Mouse (Mus musculus) left cerebral cortex, adult 18-20 months (tissue): ENCODE data around the gene Mcm2. TPM values are rescaled to one million over a fixed set of nuclear protein-coding genes. Genes with fewer than 3 reads are reported as not detected.

ENCODE experiments used
- DNase-seq, 2 experiments: peaks; one replicate each; pipeline ENCODE4 v3.0.0; 2021 to 2022; ENCODE audit warnings: low spot score in 2 of 2, mixed read lengths in 1 of 2
- total RNA-seq, 2 experiments: library from RNA; stranded (reverse); gene quantifications; 2 replicates each; pipeline ENCODE4 v1.2.3; 2021

The Mcm2 gene
- total RNA-seq, 2 experiments from 2014 or later = 3.7 to 6.8 TPM

DNA sequence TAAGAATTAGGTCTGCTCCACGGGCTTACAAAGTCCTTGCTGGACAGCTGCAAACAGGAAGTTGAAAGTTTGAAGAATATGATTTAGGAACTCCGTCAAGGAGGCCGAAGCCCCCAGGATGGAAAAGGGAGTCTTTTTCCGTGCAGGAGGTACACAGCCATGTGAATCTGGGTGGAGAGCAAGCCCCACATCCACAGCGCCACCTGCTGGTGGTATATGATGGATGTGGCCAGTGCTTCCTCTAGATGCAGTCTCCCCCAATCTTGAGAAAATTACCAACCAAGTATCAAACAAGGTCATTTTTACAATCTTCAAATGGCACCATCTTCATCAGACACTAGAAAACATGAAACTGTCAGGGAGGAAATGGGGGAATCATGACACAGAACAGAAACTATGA, 5.0 kb downstream of the Mcm2 start:
- DNase-seq = peak; percentile 73 to 83

DNA sequence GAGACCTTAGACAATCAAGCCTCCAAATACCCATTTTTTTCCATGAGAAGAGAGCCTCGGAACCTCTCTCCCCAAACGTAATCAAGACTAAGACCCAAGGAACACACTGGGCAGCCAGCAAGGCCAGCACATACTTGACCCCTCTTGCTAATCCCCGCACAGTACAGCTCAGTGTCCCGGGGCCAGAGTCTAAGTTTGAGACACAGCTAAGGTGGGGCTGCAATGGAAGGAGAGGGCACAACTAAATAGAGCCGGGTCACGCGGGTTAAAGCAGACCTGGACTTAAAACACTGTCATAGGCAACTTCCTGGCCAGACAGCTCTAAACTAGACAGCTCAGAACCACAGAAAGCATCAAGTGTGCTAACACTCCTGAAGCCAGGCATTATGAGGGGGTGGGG, 7.7 kb downstream of the Mcm2 start:
- DNase-seq = no peak

DNA sequence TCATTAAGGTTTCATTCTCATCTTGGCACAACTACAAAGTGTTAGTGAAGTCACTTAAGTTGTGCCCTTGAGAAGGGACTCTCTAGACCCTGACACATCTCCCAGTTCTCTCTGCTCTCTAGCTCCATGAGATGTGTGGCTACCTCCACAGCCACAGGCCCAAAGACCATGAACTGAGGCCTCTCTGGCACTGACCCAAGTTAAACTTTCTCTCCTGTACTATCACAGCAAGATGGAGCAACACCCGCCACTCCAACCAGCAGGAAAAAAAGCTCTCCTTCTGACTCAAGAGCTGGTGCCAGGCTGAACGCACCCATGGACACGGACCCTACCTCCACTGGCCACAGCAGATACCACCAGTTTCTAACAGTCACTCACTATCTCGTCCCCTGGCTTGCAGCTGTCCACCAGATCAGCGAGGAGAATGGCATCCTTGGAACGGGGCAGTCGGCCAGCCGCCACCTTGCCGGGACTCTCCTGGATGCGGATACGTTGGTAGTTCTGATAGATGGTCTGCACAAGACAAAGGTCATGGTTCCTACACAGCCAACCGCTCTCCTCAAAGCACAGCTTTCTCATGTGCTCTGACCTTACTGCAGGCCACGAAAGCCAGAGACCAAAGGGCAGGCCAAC, 9.1 kb downstream of the Mcm2 start:
- no peak for DNase-seq

DNA sequence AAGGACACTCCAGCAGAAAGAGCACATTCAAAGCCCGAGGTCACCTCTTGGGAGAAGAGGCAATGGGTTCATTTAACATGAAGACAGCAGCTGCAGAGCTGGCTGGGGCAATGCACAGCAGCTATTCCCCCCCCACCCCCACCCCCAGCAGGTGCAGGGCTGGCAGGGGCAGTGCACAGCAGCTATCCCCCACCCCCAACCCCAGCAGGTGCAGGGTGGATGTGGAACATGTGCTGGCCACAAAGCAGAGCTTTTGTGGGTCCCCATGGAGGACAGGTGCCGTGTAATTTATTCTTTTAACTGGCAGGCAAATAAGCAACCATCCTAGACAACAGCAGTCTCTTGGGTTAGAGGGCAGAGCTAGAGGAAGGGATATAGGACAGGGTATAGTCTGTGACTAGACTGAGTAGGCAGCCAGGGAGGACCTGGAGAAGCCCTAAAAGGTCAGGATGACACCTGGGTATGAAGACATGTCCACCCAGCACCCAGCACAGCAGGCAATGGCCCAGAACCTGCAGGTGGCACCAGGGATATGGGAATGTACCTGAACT, 12.1 kb downstream of the Mcm2 start:
- DNase-seq = no peak

DNA sequence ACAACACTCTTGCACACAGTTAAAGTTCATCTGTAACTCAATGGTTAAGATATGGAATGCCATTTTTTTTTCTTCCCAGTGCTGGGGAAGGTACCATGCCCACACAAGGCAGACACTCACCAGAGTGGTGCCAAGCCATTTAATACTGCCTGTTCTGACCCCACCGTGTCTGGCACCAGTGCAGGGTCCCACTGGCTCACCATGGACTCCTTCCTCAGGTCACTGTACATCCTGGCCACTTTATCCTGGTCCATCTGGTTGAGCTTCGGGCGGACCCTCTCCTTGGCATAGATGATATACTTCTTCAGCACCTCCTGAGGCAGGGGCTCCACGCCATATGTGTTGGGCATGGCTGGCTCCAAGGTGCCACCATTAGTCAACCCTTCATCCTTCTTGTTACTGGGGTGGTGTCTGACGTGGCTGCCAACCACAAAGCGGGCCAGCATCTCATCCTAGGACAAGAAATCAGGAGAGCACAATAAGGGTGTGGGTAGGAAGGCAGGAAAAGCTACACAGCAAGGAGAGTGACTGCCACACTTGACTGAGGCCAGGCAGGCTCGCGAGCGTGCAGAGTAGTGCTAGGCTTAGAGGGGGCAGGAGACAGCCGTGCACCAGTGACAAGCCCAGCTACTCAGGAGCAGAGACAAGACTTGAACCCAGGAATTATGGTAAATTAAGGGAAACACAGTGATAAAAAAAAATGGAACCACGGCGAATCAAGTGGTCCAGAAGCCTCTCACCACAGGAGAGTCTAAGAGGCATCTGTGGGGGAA, 12.8 kb downstream of the Mcm2 start:
- no peak for DNase-seq

DNA sequence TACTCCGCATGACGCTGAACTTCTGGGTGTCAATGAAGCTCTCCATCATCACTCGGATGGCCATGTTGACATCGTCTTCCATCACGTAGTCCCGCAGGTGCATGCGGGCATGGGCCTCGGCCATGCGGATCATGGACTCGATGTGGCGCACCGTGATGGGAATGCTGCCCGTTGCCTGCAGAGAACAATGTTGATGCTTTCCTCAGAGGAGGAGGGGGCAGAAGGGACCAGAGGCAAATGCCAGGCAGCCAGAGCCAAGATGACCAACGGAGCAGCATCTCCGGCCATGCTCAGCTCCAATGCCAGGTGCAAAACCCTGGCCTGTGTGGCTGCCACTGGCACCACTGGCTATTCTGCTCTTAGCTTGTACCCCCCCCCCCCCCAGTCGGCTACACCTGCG, 13.9 kb downstream of the Mcm2 start:
- DNase-seq = no peak

DNA sequence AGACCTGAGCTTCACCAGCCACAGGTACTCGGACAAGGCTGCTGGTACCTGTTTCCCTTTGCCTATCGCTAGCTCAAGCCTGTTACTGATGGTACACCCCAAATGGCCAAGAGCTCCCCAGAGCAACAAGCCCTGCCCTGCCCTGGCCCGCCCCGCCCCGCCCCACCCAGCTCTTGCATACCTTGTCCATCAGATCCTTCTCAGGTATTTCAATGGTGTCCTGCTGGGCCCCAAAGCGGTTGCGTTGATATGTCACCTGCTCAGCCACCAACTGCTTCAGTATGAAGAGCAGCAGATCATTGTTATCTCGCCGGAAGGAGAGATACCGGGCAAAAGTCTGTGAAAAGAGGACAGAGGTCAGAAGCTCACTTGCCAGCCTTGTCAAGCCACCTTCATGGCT, 14.4 kb downstream of the Mcm2 start:
- no peak for DNase-seq

DNA sequence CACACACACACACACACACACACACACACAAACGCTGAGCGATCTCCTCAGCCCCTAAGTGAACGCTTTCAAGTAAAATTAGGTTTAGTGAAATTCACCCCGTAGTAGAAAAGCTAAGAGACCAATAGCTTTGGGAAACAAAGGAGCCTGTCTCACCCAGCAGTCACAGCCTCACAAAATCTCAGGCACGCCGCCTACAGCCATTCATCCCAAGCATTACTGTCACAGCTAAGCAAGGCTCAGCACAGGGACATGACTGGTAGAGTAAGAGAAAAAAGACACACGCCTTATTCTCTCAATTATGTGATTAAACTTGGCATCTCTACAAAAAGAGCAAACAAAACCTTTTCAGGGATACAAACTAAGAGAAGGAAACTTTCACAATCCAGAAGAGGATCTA, 17.2 kb downstream of the Mcm2 start:
- DNase-seq = no peak

DNA sequence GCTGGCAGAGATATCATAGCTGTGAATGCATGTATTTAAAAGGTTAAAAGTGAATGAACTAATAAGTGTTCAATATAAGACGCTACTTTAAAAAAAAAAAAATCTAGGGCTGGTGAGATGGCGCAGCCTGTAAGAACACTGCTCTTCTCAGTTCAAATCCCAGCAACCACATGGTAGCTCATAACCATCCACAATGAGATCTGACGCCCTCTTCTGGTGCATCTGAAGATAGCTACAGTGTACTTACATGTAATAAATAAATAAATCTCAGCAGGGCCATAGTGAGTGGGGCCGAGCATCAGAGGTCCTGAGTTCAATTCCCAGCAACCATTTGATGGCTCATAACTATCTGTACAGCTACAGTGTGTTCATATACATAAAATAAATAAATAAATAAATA, 19.1 kb downstream of the Mcm2 start:
- DNase-seq = no peak

DNA sequence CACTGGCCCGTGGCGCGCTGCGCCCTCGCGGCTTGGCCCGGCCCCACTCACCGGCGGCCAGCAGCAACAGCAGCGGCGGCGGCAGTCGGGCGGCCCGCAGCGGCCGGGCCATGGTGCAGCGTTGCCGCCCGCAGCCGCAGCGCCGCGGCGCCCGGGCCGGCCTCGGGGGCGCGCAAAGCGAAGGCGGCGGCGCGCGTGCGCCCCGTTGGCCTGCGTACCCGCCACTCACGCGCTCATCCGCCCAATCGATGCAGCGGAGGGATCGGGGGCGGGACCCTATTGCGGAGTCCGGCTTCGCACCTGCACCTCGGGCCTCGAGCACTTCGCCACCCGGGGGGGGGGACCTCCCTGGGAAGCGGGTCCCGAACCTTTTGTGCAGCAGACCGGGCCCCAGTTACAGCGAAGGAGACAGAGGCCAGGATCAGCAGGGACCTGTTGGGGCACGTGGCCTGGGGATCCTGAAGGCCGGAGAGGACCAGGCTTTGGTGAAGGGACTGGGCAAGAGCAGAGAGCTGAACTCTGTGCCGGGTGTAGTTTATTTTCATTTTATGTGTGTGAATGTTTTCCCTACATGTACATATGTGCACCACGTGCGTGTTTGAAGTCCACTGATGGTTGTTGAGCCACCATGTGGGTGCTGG, 23.6 kb downstream of the Mcm2 start, which contains the start of gene Podxl2:
Gene Podxl2, minus strand, starts transcription at position 177 of the 641 bp plus-strand sequence.
- peak; percentile 82 to 85 for DNase-seq

DNA sequence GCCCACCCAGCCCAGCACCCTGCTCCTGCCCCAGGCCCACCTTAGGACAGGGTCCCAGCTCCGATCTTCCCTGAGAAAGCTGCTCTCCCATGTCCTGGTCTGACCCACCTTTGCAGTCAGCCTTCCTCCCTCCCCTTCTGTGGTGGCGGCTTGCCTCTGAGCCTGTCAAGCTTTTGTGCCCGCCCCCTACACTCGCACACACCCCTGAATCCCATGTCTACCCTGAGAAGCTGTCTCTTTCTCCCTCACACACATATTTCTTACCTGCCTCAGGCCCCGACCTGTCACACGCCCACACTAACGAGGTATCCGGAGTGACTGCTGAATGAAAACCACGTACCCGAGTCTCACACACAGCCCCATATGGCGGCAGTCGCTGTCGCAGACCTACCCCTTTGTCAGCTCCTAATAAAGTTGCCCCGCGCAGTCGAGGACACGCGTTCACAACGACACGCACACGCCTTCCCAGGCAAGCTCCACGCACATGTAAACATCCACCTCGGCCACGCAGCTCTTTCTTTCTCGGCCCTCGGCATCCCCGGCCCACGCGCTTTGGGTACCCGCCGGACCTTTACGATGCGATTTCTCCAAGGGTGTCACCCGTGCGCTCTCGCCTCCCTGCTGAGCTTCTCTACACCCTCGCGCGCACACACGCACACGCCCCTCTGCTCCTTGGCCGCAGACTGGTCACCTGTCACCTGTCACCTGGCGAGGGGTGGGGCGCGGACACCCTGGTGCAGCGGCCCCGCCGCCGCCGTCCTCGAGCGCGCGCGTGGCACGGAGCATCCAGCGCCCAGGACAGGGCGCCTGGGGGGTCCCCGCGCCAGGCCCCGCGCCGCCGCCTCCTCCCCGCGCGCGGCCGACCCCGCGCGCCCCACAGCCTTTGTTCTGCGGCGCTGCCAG, 24.4 kb downstream of the Mcm2 start:
- peak; percentile 38 to 54 for DNase-seq

DNA sequence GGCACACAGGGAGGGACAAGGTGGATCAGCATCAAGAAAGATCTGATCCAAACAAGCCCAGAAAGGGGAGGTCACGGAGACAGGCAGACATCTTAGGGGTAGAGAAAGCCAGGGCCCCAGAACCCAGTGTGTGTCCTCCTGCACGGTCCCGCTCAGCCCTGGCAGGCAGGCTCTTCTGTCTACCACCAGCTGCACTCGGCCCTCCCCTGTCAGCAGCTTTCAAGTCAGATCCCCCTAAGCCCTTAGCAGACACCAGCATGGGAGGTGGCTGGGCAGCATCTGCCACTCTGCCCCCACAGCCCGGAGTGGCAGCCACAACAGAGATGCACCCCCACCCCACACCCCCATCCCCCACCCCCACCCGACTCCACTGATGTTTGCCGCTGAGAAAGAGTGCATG, 25.8 kb downstream of the Mcm2 start:
- DNase-seq = no peak

DNA sequence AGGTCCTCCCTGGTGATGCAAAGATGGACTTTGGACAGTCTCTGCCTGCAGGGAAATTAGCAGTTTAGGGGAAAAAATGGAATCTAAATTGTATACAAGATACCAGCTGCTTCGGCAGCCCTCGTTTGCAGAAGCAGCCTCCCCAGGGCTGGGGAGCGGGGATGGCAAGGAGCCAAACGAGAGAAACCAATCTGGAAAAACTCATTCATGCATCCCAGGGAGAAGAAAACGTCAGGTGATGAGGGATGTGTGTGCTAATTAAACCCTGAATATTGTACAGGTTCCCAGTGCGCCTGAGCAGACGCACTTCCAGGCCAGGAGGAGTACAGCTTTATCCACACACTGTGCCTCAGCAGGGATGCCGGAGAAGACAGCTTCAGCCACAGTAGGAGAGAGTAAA, 27.0 kb downstream of the Mcm2 start:
- peak; percentile 45 to 52 for DNase-seq

DNA sequence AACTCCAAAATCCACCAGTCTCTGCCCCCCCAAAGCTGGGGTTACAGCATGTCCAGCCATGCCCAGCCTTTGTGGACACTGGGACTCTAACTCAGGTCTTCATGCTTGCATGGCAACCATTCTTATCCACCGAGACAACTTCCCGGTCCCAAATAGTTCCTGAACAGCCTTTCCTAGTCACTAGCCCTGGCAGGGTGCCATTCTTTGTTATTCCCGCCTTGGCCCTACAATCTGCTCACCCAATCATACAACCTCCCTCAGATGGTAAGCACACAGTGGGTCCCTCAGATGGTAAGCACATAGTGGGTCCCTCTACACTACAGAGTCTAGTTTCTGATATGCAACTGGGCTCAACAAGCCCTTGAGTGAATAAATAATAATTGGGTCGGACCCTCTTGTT, 28.0 kb downstream of the Mcm2 start:
- DNase-seq = no peak

DNA sequence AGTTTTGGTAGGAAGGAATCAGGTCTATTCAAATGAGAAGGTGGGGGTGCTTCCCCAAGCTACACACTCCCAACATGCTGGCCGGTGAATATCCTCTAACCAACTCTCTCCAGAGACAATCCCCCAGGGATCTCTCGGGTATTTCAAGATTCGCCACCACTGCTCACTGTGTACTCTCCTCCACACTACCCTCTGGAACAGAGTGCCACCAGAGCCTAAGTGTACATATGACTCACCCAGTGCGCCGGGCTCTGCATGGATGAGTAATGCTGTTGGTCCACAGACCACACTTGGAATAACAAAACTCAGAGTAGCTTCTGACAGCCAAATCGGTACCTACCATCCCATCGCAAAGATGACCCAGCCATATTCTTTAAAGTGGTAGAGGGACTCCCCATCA, 29.1 kb downstream of the Mcm2 start:
- DNase-seq = peak; percentile 39 to 62

DNA sequence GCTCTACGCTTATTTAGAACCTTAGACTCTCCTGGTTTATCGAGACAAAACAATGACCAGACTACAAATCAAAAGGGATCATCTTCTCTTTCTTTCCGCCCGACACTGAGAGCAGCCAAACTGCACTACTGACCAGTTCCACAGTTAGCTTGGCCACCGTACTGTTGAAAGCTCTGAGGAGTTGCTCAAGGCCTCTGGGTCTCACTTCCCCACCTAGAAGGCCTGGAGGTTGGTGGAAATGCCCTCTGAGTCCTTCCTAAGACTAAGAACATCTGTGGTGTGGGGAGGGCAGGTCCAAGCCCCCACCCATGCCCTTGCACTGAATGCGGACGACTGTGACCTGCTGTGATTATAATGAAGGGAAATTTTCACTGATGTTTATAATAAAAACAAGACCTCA, 32.9 kb downstream of the Mcm2 start:
- no peak for DNase-seq

DNA sequence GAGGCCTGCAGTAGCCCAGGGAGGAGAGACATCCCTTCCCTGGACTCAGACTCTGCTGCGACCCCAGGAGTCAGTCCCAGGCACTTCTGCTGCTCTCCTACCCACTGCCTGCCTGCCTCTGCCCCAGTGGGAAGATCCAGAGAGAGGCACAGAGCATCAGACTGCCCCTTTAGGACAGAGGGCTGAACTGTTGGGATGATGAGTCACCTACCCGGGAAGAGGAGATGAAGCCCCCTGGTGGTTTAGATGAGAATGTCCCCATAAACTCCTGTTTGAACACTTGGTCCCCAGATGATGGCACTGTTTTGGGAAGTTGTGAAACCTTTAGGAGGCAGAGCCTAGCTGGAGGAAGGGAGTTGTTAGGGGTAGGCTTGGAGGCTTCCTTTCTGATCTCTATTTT, 37.7 kb downstream of the Mcm2 start:
- no peak for DNase-seq

DNA sequence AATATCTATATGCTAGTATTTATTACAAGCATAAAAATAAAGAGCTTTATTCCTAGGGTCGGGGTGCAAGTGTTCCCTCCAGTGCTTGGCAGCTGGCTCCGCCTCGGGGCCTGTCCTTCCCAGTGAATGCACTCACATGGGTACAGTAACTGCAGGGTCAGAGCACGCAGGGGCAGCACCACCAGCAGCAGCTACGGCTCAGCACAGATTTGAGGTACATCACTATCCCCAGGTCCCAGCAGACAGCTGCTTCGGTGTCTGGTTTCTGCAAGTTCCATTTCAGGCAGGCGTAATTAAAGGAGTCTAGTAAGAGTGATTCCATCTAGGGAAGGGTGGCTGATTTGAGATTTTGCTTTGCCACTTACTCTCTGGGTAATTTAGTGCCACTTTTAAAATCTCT, 40.2 kb downstream of the Mcm2 start:
- no peak for DNase-seq

DNA sequence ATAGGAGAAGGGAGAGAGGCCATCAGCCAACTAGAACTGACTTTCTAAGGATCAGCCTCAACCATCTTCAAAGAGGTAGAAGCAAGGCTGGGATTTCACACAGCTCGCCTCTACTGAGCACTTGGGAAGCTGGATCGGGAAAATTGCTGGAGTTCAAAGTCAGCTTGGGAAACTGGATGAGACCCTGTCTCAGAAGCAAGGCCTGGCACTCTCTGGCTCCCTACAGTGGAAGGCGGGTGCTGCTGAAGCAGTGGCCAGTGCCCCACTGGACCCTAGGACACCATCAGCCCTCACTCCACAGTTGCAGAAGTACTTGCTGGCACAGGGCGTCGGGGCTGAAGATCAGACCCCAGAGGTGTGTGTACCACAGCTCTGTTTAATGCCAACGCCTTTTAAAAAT, 40.8 kb downstream of the Mcm2 start:
- DNase-seq = no peak

DNA sequence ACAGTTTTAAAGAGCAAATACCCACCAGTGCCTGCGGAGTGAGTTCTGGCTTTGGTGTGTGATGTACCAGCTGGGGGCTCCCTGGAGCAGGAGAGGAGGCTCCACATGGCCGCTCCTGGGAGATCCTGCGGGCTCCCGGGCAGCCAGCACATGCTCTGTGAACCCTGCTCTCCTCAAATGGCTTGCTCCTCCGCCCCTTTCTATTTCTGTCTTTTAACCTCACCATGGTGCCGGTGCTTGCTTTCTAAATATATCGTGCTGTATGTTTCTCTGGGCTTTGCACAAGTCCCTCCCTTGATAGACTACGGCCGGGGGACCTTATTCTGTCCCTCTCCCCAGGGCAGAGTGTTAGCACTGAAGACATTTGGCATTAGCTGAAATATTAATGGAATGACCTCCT, 41.3 kb downstream of the Mcm2 start:
- DNase-seq = no peak

DNA sequence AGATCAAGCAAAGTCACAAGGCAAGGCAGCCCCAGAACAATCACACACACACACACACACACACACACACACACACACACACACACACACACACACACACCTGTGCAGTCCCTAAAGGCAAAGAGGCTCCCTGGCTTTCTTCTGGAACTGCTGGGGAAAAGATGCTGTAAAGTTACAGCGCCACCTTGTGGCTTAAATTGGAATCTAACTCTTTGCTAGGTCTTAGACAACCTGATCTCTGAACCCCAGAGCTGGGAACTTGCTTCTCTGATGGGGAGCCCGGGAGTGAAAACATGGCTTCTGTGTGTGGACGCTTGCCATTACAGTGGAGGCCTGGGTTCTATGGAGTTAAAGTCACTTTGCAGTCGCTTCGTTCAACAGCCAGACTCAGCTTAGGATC, 42.9 kb downstream of the Mcm2 start:
- peak; percentile 64 to 71 for DNase-seq
